Mouse (Mus musculus): ENCODE measurements around the gene Themis2. TPM values are rescaled to one million over a fixed set of nuclear protein-coding genes. Genes with fewer than 3 reads are reported as not detected.

Themis2 gene
- polyA plus RNA-seq, 1 experiment from 2014 or later: 1.3 TPM

DNA sequence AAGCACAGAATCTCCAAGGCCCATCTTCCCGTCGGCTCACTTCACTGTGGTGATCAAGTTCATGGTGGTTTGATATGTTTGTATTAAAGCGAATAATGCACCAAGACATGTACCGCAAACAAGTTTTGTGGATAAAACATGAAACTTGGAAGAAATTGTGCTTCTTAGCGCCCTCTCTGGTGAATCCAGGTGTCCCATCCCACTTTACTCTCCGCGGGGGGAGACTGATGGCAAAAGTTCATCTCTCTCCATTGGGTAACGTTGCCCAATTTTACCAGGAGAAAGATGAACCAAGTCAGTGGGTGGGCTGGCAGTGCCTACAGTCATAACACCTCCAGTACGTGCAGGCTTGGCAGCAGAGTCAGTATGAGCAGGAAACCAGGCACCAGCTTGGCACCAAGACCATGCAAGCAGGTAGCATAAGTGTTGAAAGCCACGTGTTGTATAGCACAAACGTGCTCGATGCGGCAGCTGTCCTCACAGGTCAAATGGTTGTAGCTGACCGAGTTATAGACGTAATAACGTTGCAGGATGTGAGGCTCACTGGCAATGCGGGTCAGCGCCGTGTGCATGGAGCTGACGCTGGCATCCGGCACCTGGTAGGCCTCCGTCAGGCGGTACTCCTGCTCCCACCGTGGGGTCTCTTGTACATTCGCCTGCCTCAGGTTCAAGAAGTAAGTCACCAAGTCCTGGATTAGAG, 63.0 kb downstream of the Themis2 start:
- Histone ChIP-seq H3K9ac (ENCODE audit: low read length) (no peak overlapping the region), H3K4me1 (replicated peaks; ENCODE audit: control insufficient read depth, insufficient read depth, low read length) (peaks cover 5% of the 10 kb centered on the region), H3K9me3 (ENCODE audit: control insufficient read depth, low read length) (no peaks in the 10 kb centered on the region), H3K27me3 (ENCODE audit: control insufficient read depth, insufficient read depth, low read depth, low read length) (no peaks in the 10 kb centered on the region), H3K36me3 (ENCODE audit: control insufficient read depth, insufficient read depth, low read length) (no peaks in the 10 kb centered on the region), H3K4me2 (ENCODE audit: low read depth, low read length) (no peak overlapping the region), H3K27ac (ENCODE audit: low read length) (no peak overlapping the region), H3K4me3 (ENCODE audit: low read length) (no peak overlapping the region)
- no peak for ATAC-seq (ENCODE audit: low read depth)
- WGBS: 91% methylated on average over 25 of the region's 25 CpGs

DNA sequence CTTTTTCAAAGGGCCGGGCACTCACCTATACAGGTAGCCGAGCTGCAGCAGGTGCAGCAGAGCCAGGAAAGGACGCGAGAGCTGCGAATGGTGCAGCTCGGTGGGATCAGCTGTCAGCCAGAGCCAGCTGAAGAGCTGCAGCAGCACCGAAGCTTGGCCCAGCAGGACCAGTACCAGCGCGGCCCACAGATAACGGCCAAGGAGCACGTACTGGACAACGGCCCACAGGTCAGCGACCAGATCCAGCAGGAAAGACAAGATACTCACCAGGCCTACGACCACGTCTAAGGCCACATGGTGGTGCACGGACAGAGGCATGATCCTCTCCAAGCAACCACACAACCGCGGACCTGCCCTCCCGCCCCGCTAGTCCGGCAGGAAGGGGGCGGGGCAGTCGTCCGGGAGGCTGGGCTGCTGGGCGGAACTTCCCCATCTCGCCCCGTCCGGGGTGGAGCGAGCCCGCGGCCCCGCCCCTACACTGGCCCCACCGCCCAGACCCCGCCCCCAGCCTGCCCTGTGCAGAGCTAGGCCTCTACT, 64.0 kb downstream of the Themis2 start, which contains the start of gene Xkr8:
Gene Xkr8, minus strand, starts transcription at position 399 of the 537 bp plus-strand sequence.
- peak within 1 kb of the TSS; percentile 69 for H3K4me3 ChIP-seq (ENCODE audit: low read length)
- WGBS: 2% methylated on average over 34 of the region's 34 CpGs
- peak within 1 kb of the TSS; percentile 84 for H3K4me2 ChIP-seq (ENCODE audit: low read depth, low read length)
- peak; percentile 99 for ATAC-seq (ENCODE audit: low read depth)
- H3K27ac ChIP-seq (ENCODE audit: low read length): peak within 1 kb of the TSS; percentile 37; the same call in 1 of the 2 replicates
- H3K9ac ChIP-seq (ENCODE audit: low read length): peak within 1 kb of the TSS; percentile 71
- H3K9me3 ChIP-seq (ENCODE audit: control insufficient read depth, low read length): no peaks in the 10 kb centered on the region
- peaks cover 5% of the 10 kb centered on the region for H3K4me1 ChIP-seq (replicated peaks; ENCODE audit: control insufficient read depth, insufficient read depth, low read length)
- H3K27me3 ChIP-seq (ENCODE audit: control insufficient read depth, insufficient read depth, low read depth, low read length): no peaks in the 10 kb centered on the region
- no peaks in the 10 kb centered on the region for H3K36me3 ChIP-seq (ENCODE audit: control insufficient read depth, insufficient read depth, low read length)

Other genes starting within 250 kb of the Themis2 start
- 1.1 and 1.2 TPM in 2 replicates for gene Ptafr, start 232.3 kb downstream of the Themis2 start, polyA plus RNA-seq (2015; fragmentation: Nextera tagmentation; extraction: Ambion mirVana)
- gene Eya3, start 157.4 kb downstream of the Themis2 start, polyA plus RNA-seq (2015; fragmentation: Nextera tagmentation; extraction: Ambion mirVana): 26.0 and 28.1 TPM in 2 replicates
- 6.6 and 6.8 TPM in 2 replicates for gene Xkr8, start 63.8 kb downstream of the Themis2 start, polyA plus RNA-seq (2015; fragmentation: Nextera tagmentation; extraction: Ambion mirVana)
- gene Smpdl3b, start 39.1 kb downstream of the Themis2 start, polyA plus RNA-seq (2015; fragmentation: Nextera tagmentation; extraction: Ambion mirVana): 6.0 and 6.2 TPM in 2 replicates
- 97.9 and 103 TPM in 2 replicates for gene Rpa2, start 28.1 kb downstream of the Themis2 start, polyA plus RNA-seq (2015; fragmentation: Nextera tagmentation; extraction: Ambion mirVana)
- 58.4 and 59.1 TPM in 2 replicates for gene Ppp1r8, start 46.8 kb upstream of the Themis2 start, polyA plus RNA-seq (2015; fragmentation: Nextera tagmentation; extraction: Ambion mirVana)
- gene Stx12, start 88.1 kb upstream of the Themis2 start, polyA plus RNA-seq (2015; fragmentation: Nextera tagmentation; extraction: Ambion mirVana): 64.1 and 68.4 TPM in 2 replicates
- 42.9 and 44.5 TPM in 2 replicates for gene Fam76a, start 126.2 kb upstream of the Themis2 start, polyA plus RNA-seq (2015; fragmentation: Nextera tagmentation; extraction: Ambion mirVana)
- gene Fgr, start 177.7 kb upstream of the Themis2 start, polyA plus RNA-seq (2015; fragmentation: Nextera tagmentation; extraction: Ambion mirVana): 0.79 and 1.2 TPM in 2 replicates
- gene Ahdc1, start 214.9 kb upstream of the Themis2 start, polyA plus RNA-seq (2015; fragmentation: Nextera tagmentation; extraction: Ambion mirVana): 8.0 and 8.2 TPM in 2 replicates

All from lung, embryonic 16.5 days (tissue).